Mouse (Mus musculus) adrenal gland, postnatal 4 days (tissue): Measurements from ENCODE around the gene Tagln. TPM values are rescaled to one million over a fixed set of nuclear protein-coding genes. Genes with fewer than 3 reads are reported as not detected.

Source experiments
- DNase-seq, 2 experiments: peaks; one replicate each; pipeline ENCODE4 v3.0.0; 2021 to 2022; ENCODE audit warnings: low spot score in 2 of 2, mixed read lengths in 2 of 2
- microRNA-seq: library from miRNA; unstranded; fragments of <30 nt; microRNA quantifications from one replicate; pipeline ENCODE4 v1.2.0, GENCODE M21; 2021
- total RNA-seq, 2 experiments: library from RNA; stranded (reverse); gene quantifications; 2 replicates each; pipeline ENCODE4 v1.2.3; 2021

Tagln gene
- total RNA-seq, 2 experiments from 2014 or later, result 44.1 to 44.3 TPM

GRCm38 (mm10) chr9:45907078-45907428 lies 28.8 kb downstream of the Tagln start:
- no peak for DNase-seq

- DNase-seq, result peak; percentile 79 to 81
Measured at GRCm38 (mm10) chr9:45906355-45907077, 29.3 kb downstream of the Tagln start, which contains the start of the genes Pcsk7 and Rnf214. Gene Pcsk7 (plus strand): TSS chr9:45906497. Gene Rnf214 (minus strand): TSS chr9:45906911.

- DNase-seq, result peak; percentile 12 to 22
Measured at GRCm38 (mm10) chr9:45905811-45906237, 30.0 kb downstream of the Tagln start.

GRCm38 (mm10) chr9:45905196-45905595 lies 30.7 kb downstream of the Tagln start:
- no peak for DNase-seq

- no peak for DNase-seq
Measured at GRCm38 (mm10) chr9:45893681-45894080, 42.2 kb downstream of the Tagln start.

Small RNA genes within 50 kb of the gene (microRNA-seq; reads per million reads assigned to microRNA genes)
- gene Mir7087, result not detected

Other genes starting within 250 kb of the Tagln start
- gene Cep164, start 107.4 kb downstream of the Tagln start, total RNA-seq, result 10 to 100 TPM; 26.7 to 30.9 TPM
- 10 to 100 TPM; 34.1 to 36.0 TPM for gene Bace1, start 97.5 kb downstream of the Tagln start, total RNA-seq
- 10 to 100 TPM; 31.3 to 35.6 TPM for gene Pcsk7, start 29.6 kb downstream of the Tagln start, total RNA-seq
- 10 to 100 TPM; 53.9 to 58.1 TPM for gene Rnf214, start 29.1 kb downstream of the Tagln start, total RNA-seq
- 100 to 1,000 TPM; 244 TPM for gene Sidt2, start 19.2 kb upstream of the Tagln start, total RNA-seq
- gene Pafah1b2, start 76.6 kb upstream of the Tagln start, total RNA-seq, result 100 to 1,000 TPM; 154 to 163 TPM
- gene Sik3, start 76.8 kb upstream of the Tagln start, total RNA-seq, result 10 to 100 TPM; 61.9 to 69.3 TPM